Mouse (Mus musculus): ENCODE results near the gene Gpatch8. TPM values are rescaled to one million over a fixed set of nuclear protein-coding genes. Genes with fewer than 3 reads are reported as not detected.

Gpatch8 gene
- polyA plus RNA-seq, 1 experiment from 2014 or later, result 18.9 TPM

DNA sequence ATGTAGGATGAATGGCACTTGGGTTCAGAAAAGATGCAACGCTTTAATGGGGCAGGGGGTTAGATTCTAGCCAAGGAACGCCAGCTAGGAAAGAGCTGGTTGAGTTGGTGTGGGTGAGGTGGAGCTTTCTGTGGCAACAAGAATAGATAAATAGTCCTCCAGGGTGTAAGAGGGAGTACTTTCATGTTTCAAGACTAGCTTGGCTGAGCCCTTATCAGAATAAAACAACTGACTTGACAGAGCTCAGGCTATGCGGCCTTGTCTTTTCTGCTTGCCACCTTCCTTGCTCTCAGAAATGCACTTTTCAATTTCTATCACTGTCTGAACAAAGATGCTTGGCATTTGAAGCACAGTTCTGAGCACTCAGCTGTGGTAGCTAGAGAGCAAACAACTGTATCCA is 81.2 kb downstream of the Gpatch8 start:
- H3K4me1 ChIP-seq (replicated peaks; ENCODE audit: control insufficient read depth, insufficient read depth, low read length), result no peaks in the 10 kb centered on the region
- H3K36me3 ChIP-seq (ENCODE audit: control insufficient read depth, insufficient read depth), result peaks cover 29% of the 10 kb centered on the region
- H3K27ac ChIP-seq (ENCODE audit: low read depth, low read length), result no peak overlapping the region
- no peak overlapping the region for H3K4me3 ChIP-seq (ENCODE audit: low read depth, low read length)
- no peak overlapping the region for H3K9ac ChIP-seq (ENCODE audit: low read depth, low read length)
- no peak for TF ChIP-seq CTCF (IDR thresholded peaks at IDR 0.05; ENCODE audit: low read depth)
- H3K9me3 ChIP-seq (ENCODE audit: control insufficient read depth), result no peaks in the 10 kb centered on the region
- no peak for ATAC-seq
- no peaks in the 10 kb centered on the region for H3K27me3 ChIP-seq (replicated peaks; ENCODE audit: control insufficient read depth, insufficient read depth, low read length)
- no peak overlapping the region for H3K4me2 ChIP-seq (replicated peaks; ENCODE audit: low read depth)
- WGBS, result 92% methylated on average over 3 of the region's 3 CpGs

DNA sequence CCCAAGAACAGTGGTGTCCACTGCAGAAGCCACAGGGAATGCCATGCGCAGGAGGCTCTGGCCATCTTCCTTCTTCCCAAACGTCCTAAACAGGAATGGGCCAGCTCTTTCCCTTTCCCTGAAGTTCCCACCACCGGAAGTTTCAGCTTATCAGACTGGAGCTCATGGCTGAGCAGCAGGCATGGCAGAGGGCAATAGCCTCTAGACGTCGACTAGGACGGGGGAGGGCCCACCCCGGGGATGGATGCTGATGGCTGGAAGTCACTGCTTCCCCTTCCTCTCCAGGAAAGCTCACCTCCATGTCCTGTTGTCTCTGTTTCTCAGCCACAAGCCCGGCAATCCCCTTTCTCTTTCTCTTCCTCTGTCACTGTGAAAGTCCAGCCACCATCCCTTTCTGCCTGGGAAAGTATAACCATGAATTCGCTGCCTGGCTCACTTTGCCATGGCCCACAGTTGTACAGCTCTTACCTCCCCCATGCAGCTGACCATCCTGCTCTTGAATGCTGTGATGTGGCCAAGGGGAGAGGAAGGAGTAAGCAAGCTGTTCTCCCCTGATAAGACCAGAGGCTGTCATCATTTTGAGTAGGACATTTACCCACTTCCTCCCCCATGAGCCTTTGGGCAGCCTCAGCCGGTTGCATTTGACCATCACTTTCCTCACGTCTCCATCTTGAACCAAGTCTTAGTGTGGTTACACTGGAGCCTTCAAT is 86.4 kb downstream of the Gpatch8 start, which contains the start of gene Itga2b:
TSS of gene Itga2b (minus strand) at position 475 of the 710 bp plus-strand sequence.
- Histone ChIP-seq H3K4me1 (replicated peaks; ENCODE audit: control insufficient read depth, insufficient read depth, low read length) (no peaks in the 10 kb centered on the region; the same call in 1 of the 2 replicates), H3K27ac (ENCODE audit: low read depth, low read length) (no peak within 1 kb of the TSS), H3K4me3 (ENCODE audit: low read depth, low read length) (no peak within 1 kb of the TSS), H3K4me2 (replicated peaks; ENCODE audit: low read depth) (no peak within 1 kb of the TSS), H3K27me3 (replicated peaks; ENCODE audit: control insufficient read depth, insufficient read depth, low read length) (no peaks in the 10 kb centered on the region), H3K9me3 (ENCODE audit: control insufficient read depth) (no peaks in the 10 kb centered on the region), H3K36me3 (ENCODE audit: control insufficient read depth, insufficient read depth) (no peaks in the 10 kb centered on the region), H3K9ac (ENCODE audit: low read depth, low read length) (no peak within 1 kb of the TSS)
- TF ChIP-seq CTCF (IDR thresholded peaks at IDR 0.05; ENCODE audit: low read depth), result no peak
- 66% methylated on average over 11 of the region's 11 CpGs for WGBS
- no peak for ATAC-seq

DNA sequence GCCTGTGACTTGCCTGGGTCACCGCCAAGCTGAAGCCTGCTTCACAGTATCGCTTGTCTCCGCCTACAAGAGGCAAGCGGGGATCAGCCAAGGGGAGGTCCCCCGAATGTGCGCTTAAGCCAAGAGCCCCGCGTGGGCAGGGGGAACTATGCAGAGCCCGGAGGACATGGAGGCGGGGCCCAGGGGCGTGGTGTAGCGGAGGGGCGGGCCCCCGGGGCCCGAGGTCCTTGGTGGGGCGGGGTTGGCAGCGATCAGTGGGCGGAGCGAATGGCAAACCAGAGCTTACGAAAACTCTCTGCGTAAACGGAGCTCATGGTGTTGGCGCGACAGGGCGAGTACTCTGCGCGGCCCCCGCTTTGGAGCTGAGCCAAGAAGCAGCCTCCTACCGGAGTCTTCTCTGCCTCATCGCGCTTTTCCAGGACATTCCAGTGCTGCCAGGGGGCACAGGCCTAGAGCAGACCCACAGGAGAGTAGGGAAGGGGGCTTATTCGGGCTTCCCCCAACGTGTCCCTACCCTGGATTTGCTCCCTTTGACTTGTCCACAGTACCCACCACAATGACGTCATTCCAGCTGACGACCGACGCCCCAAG is 89.1 kb downstream of the Gpatch8 start:
- TF ChIP-seq CTCF (IDR thresholded peaks at IDR 0.05; ENCODE audit: low read depth), result no peak
- H3K9ac ChIP-seq (ENCODE audit: low read depth, low read length), result 0 out of 2 replicates have a peak overlapping the region, but pooled peaks have one; percentile 12
- no peaks in the 10 kb centered on the region; the same call in 1 of the 2 replicates for H3K4me1 ChIP-seq (replicated peaks; ENCODE audit: control insufficient read depth, insufficient read depth, low read length)
- H3K4me3 ChIP-seq (ENCODE audit: low read depth, low read length), result peak overlapping the region; percentile 31
- no peaks in the 10 kb centered on the region for H3K27me3 ChIP-seq (replicated peaks; ENCODE audit: control insufficient read depth, insufficient read depth, low read length)
- peak; percentile 84 for ATAC-seq
- H3K4me2 ChIP-seq (replicated peaks; ENCODE audit: low read depth), result peak overlapping the region; percentile 69
- WGBS, result under 1% methylated on average over 37 of the region's 37 CpGs
- H3K9me3 ChIP-seq (ENCODE audit: control insufficient read depth), result no peaks in the 10 kb centered on the region
- no peaks in the 10 kb centered on the region for H3K36me3 ChIP-seq (ENCODE audit: control insufficient read depth, insufficient read depth)
- no peak overlapping the region for H3K27ac ChIP-seq (ENCODE audit: low read depth, low read length)

DNA sequence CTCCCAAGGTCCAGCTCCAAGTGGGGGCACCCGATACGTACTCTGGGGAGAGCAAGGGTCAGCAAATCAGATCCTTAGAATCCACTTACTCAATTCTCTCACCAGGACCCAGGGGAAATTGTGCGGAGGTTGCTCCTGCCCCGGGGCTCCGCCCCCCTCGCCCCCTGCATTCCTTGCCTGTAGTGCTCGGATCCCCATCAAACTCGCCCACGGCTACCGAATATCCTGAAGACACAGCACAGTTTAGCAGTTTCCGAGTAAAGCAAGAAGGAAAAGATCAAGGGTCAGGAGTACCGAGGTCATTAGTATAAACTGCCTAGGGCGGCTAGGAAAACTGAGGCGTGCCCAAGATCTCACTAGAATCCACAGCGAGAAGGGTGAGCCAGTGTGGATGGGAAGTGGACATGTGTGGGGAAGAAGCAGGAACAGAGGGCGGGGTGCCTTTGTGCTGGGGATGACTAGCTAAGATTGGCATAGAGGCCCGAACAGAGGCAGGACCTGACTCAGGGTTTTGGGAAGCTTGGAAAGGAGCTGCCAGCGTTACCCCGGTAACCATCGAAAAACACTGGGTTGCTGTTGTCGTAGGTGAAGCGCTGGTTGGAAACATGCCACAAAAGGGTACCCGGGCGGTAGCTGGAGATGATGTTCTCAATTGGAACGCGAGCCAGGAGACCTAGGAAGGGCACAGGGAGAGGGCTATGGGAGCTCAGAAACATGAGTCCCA is 90.3 kb downstream of the Gpatch8 start:
- 0 out of 2 replicates have a peak, but pooled peaks have one; percentile 19 for ATAC-seq

DNA sequence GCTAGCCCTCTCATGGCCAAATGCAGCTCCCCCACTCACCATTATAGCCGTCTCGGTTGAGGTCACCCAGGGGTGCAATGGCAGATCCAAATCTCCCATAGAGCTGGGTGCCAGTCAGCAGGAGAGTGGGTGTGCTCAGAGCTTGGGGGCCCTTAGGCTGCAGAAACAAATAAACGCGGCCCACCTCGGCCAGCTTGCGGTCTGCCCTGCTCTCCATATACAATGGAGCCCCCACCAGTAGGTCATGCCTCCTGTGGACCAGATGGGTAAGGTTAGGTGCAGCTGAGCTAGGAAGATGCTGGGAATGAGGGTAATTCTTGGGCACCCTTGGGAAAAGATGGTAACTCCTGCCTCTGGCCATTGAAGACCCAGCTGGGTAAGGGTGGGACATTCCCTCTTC is 91.3 kb downstream of the Gpatch8 start:
- Histone ChIP-seq H3K4me3 (ENCODE audit: low read depth, low read length) (no peak overlapping the region), H3K27ac (ENCODE audit: low read depth, low read length) (no peak overlapping the region), H3K4me2 (replicated peaks; ENCODE audit: low read depth) (no peak overlapping the region), H3K27me3 (replicated peaks; ENCODE audit: control insufficient read depth, insufficient read depth, low read length) (no peaks in the 10 kb centered on the region), H3K4me1 (replicated peaks; ENCODE audit: control insufficient read depth, insufficient read depth, low read length) (no peaks in the 10 kb centered on the region; the same call in 1 of the 2 replicates), H3K36me3 (ENCODE audit: control insufficient read depth, insufficient read depth) (no peaks in the 10 kb centered on the region), H3K9ac (ENCODE audit: low read depth, low read length) (no peak overlapping the region), H3K9me3 (ENCODE audit: control insufficient read depth) (no peaks in the 10 kb centered on the region)
- 95% methylated on average over 6 of the region's 6 CpGs for WGBS
- TF ChIP-seq CTCF (IDR thresholded peaks at IDR 0.05; ENCODE audit: low read depth), result no peak
- no peak for ATAC-seq

More for the DNA sequence above, 90.3 kb downstream of the Gpatch8 start:
- H3K9ac ChIP-seq (ENCODE audit: low read depth, low read length), result no peak overlapping the region
- no peak for TF ChIP-seq CTCF (IDR thresholded peaks at IDR 0.05; ENCODE audit: low read depth)
- H3K4me3 ChIP-seq (ENCODE audit: low read depth, low read length), result no peak overlapping the region
- H3K27me3 ChIP-seq (replicated peaks; ENCODE audit: control insufficient read depth, insufficient read depth, low read length), result no peaks in the 10 kb centered on the region
- H3K4me2 ChIP-seq (replicated peaks; ENCODE audit: low read depth), result peak overlapping the region; percentile 35
- no peak overlapping the region for H3K27ac ChIP-seq (ENCODE audit: low read depth, low read length)
- 19% methylated on average over 26 of the region's 26 CpGs for WGBS
- no peaks in the 10 kb centered on the region for H3K36me3 ChIP-seq (ENCODE audit: control insufficient read depth, insufficient read depth)
- no peaks in the 10 kb centered on the region for H3K9me3 ChIP-seq (ENCODE audit: control insufficient read depth)
- H3K4me1 ChIP-seq (replicated peaks; ENCODE audit: control insufficient read depth, insufficient read depth, low read length), result no peaks in the 10 kb centered on the region; the same call in 1 of the 2 replicates

DNA sequence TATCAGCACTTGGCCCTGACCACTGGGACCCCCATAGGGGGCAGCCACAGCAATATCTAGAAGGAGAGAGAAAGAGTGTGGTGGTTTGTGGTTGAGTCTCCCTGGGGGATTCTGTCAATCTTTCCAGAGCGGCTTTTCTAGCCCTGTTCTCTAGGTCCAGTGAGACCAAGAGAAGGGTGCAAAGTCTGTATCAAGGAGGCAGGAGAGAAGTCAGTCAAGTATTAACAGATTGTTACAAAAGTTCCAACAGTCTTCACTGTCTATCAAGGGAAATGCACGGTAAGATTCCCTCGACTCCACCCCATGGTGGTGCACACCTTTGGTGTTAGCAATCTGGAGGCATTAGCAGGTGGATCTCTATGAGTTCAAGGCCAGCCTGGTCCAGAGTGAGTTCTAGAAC is 94.4 kb downstream of the Gpatch8 start:
- Histone ChIP-seq H3K4me3 (ENCODE audit: low read depth, low read length) (no peak overlapping the region), H3K9ac (ENCODE audit: low read depth, low read length) (no peak overlapping the region), H3K27ac (ENCODE audit: low read depth, low read length) (no peak overlapping the region), H3K4me2 (replicated peaks; ENCODE audit: low read depth) (no peak overlapping the region), H3K36me3 (ENCODE audit: control insufficient read depth, insufficient read depth) (no peaks in the 10 kb centered on the region), H3K27me3 (replicated peaks; ENCODE audit: control insufficient read depth, insufficient read depth, low read length) (peaks cover 9% of the 10 kb centered on the region; the same call in 1 of the 2 replicates), H3K9me3 (ENCODE audit: control insufficient read depth) (no peaks in the 10 kb centered on the region), H3K4me1 (replicated peaks; ENCODE audit: control insufficient read depth, insufficient read depth, low read length) (no peaks in the 10 kb centered on the region; the same call in 1 of the 2 replicates)
- 48% methylated on average over 3 of the region's 3 CpGs for WGBS
- ATAC-seq, result no peak
- no peak for TF ChIP-seq CTCF (IDR thresholded peaks at IDR 0.05; ENCODE audit: low read depth)

All from intestine, postnatal 0 days (tissue).